Mouse (Mus musculus) gonadal fat pad, adult 2 months (tissue): ENCODE results near the gene Rac2. TPM values are rescaled to one million over a fixed set of nuclear protein-coding genes. Genes with fewer than 3 reads are reported as not detected.

Experiments
- DNase-seq: peaks from one replicate; pipeline ENCODE4 v3.0.0-alpha.2; 2012; ENCODE audit warnings: low read depth
- polyA plus RNA-seq: library from polyadenylated mRNA; depleted of rRNA; stranded (reverse); fragments of >200 nt; gene quantifications from 2 replicates; pipeline ENCODE4 v1.2.3, GENCODE M21; 2012; rRNA removed

The Rac2 gene
- polyA plus RNA-seq, result 24.7 and 25.5 TPM in 2 replicates

DNA sequence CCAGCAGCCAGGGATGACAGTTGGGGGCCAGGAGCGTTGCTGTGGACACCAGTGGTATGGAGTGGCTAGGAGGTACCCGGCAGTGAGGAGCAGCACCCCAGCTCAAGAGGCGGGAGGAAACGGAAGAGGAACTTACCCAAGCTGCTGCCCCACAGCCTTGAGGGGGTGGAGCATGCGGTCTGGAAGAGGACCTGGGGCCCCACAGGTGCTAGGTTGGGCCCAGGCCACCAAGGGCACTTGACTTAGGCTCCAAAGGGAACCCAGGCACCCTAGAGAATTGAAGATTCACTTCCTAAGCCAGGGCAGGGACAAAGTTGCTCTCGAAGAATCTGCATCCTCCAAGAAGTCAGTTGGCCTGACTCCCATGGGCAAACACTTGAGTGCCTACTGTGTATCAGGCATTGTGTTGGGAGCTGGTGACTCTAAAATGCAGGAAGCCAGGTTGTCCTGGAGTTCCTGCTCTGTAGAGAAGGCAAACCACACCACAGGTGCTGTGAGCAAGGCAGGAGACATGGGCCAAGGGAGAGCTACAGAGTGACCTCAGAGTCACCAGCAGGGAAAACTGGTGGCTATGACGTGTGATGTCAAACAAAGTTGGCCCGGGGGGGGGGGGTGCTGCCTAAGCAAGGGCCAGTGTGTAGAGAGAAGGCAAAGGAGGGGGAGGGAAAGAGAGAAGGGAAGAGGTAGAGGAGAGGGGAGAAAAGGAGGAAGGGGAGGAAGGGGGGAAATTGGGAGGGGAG lies at the start of gene Rac2:
Rac2 (minus strand) TSS at position 126 of the 740 bp plus-strand sequence.
- no peak for DNase-seq

GRCm38 (mm10) chr15:78616973-78617372 lies 44.4 kb upstream of the Rac2 start:
- no peak for DNase-seq

DNA sequence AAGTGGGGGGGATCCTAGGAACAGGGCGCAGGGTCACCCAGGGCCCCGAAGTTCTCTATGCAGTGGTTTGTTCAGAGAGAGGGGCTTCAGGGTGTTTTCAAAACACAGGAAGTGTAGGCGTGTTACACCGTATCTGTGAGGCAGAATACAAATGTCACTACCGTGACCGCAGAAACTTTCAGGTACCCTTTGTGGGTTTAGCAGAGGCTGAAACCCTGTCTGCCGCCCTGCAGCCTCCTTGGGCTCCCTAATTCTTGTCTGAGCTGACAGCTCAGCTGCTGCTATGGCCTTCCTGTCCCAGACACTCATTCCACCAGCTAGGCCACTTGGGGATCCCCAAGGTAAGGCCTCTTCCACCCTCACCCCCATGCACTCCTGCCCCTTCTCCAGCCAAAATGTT lies 42.0 kb upstream of the Rac2 start:
- no peak for DNase-seq

DNA sequence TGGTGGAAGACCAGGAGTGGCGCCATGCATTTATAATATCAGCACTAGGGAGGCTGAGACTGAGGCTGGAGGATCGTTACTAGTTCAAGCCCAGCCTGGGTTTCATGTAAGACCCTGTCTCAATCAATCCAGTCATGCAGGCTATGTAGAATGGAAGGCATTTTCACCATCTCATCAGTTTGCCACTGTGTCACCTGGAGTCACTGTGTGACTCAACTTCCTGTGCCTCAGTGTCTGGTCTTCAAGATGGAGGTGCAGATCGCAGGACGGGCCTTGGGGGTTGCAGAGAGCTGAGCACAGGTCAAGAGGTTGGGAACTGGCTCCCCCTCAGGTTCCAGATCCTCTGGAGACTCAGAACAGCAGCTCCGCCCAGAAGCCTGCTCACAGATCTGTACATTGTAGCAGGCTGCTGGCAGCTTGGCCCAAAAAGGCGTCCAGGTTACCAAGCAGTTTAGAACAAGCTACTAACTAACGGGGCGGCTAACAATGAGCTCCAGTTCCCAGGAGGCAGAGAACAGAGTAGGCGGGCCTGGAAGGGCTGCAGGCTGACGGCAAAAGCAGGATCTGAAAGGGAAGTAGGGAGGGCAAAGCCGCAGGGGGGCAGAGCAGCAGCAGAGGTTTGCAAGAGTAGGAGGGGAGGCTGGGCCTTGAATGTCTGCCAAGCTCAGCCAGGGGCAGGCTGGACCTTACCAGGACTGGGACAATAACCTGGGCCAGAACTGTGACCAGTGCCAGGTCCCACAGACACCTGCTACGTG lies 38.3 kb upstream of the Rac2 start:
- no peak for DNase-seq

GRCm38 (mm10) chr15:78607463-78607862 lies 34.9 kb upstream of the Rac2 start:
- DNase-seq, result no peak

- no peak for DNase-seq
These were observed 33.5 kb upstream of the Rac2 start for GRCm38 (mm10) chr15:78606059-78606458.

DNA sequence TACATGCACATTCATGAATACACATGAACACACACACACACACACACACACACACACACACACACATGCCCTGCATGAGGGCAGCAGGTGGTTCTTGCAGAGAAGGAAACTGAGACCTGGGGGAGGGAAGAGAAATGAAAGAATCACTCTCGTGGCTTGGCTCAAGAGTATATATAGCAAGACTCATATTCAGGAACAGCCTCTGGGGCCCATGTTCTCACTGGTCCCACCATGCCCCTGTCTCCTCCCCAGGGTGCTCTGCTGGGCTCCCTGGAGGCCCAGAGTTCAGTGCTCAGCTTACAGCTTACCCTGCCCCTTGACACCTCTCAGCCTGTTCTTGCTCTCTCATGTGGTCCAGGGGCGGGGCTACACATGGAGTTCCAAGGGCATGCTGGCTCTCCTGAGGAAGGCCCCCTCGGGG lies 32.8 kb upstream of the Rac2 start:
- no peak for DNase-seq

GRCm38 (mm10) chr15:78604255-78604654 lies 31.7 kb upstream of the Rac2 start:
- no peak for DNase-seq

DNA sequence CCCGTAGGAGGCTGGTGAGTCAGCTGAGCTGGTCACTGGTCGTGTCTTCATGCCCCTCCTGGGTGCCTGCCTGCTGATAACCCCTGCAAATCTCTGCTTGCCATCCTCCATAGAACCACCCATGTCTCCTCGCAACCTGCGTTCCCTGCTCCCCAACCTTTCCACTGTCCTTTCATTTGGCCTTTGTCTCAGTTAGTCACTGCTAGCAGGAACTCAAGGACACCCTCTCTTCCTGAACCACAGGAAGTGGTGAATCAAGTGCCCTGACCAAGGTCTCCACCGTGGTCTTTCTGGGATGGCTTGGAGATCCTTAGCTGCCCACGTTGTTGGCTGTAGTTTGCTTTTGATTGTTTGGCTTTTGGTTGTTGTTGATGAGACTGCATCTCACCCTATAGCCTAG lies 28.6 kb upstream of the Rac2 start:
- DNase-seq, result no peak

GRCm38 (mm10) chr15:78599529-78600193 lies 27.1 kb upstream of the Rac2 start:
- no peak for DNase-seq

DNA sequence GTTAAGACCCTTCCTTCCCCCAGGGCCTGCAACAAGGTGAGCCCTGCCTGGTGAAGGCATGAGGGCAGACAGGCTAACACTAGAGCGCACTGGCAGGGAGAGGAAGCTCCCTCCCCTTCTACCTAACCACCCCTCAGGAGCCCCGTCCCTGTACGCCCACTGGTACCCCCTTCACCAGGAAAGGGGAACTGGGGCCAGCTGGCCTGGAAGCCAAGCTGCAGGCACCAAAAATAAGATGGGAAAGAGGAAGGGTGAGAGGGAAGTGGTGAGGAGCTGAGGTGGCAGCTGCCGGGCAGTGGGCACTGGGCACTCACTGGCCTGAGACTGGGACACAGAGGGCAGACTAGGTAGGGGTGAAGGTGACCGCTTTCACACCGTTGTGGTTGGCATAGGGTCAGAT lies 26.5 kb upstream of the Rac2 start:
- DNase-seq, result no peak

- no peak for DNase-seq
These were observed 25.1 kb upstream of the Rac2 start for GRCm38 (mm10) chr15:78597729-78598128.

- no peak for DNase-seq
These were observed 24.3 kb upstream of the Rac2 start, which contains the start of gene Cyth4 for GRCm38 (mm10) chr15:78596914-78597313. TSS of gene Cyth4 (plus strand) at chr15:78597047.

- DNase-seq, result no peak
These were observed 23.9 kb upstream of the Rac2 start for GRCm38 (mm10) chr15:78596504-78596903.

- no peak for DNase-seq
These were observed 22.9 kb upstream of the Rac2 start for GRCm38 (mm10) chr15:78595468-78595867.

GRCm38 (mm10) chr15:78594831-78595230 lies 22.2 kb upstream of the Rac2 start:
- no peak for DNase-seq

DNA sequence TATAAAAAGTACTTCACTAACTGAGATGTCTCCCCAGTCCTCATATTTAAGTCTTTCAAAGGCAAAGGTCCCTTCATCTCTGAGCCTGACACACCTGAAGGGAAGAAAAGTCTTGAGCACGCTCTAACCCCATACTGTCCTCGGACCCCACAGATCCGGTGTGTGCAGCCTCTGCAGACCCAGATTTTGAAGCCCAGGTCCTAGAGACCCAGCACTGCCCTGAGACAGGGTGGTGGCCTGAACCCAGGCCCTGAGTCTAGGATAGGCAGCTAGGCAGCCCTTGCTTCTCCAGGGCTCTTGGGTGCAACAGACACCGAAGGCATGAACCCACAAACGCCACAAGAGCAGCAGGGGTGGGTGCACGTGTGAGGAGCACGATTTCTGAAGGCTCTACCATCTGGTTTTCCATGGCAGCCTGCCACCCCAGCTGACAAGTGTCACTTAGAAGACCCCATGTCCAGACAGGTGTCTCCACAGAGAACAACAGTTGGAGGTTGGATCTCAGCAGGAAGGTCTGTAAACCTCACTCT lies 21.4 kb upstream of the Rac2 start:
- DNase-seq, result no peak

DNA sequence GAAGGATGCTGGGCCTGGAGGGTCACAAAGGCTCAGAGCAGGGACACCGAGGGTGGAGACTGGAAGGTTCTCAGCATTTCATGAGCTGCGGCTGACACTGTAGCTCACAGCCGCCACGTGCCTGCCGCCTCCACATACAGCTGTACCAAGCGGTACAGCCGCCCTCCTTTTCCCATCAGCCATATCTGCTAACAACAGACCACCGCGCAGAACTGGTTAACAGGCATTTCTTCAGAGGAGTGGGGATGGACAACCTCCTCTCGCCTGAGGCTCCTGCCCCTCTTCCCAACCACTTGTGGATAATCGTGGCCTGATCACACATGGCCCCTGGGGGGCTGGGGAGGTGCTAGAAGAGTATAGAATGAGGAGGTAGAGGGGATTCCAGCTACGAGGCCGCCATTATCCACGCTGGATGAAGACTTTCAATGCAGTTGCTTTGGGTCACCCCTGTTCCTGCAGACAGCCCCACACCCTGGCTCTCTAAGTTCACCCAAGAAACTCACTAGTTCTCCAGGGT lies 19.9 kb upstream of the Rac2 start:
- no peak for DNase-seq

- no peak for DNase-seq
These were observed 19.3 kb upstream of the Rac2 start for GRCm38 (mm10) chr15:78591680-78592451.

DNA sequence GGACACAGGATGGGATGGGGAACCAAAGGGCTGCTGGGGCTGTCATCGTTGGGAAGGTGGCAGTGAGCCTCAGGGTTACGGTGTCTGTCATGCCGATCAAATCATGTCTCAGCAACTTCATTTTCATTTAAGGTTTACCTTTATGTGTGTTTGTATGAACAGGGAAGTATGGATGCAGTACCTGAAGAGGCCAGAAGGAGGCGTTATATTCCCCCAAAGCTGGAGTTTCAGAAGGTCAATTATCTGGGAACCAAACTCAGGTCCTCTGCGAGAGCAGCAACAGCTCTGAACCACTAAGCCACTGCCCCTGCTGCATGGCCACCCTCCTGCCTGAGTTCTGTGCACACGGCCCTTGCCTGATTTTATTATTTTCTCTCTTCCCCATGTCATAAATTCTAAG lies 18.2 kb upstream of the Rac2 start:
- no peak for DNase-seq

DNA sequence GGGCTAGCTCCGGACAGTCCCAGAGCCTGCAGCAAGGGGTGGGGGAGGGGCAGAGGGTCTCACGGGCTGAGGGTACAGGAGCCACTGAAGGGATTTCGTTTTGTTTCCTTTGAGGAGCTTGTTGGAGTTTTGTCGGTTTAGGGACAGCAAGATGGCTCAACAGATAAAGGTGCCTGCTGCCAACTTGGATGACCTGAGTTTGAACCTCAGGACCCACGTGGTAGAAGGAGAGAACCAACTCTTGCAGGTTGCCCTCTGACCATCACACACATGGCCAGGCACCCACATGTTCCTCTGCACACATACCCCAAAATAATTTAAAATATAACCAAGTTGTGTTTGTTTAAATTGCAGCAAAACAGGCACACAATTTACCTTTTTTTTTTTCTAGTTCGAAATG lies 17.4 kb upstream of the Rac2 start:
- DNase-seq, result no peak
